Mouse (Mus musculus): Measurements from ENCODE around the gene Krcc1. TPM values are rescaled to one million over a fixed set of nuclear protein-coding genes. Genes with fewer than 3 reads are reported as not detected.

Gene Krcc1
- polyA plus RNA-seq, 1 experiment from 2014 or later, result 72.3 TPM

DNA sequence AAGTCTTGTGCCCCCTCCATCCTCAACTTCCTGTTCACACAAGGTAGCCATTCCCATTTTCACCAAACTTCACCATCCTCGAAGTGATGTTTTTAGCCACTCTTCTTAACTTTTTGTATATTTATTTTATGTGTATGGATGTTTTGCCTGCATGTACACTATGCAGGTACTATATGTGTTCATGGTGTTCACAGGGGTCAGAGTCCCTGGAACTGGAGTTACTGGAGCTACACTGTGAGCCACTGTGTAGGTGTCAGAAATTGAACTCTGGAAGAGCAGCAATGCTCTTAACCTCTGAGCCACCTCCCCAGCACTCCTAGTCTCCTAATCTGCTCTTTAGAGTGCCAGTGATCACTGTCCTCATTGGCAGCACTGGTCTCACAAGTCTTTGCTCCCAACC lies 23.1 kb upstream of the Krcc1 start:
- H3K36me3 ChIP-seq (ENCODE audit: insufficient read depth, low read length), result no peaks in the 10 kb centered on the region
- no peaks in the 10 kb centered on the region for H3K4me1 ChIP-seq (ENCODE audit: insufficient read depth, low read depth, low read length)
- no peak overlapping the region for H3K4me2 ChIP-seq (replicated peaks; ENCODE audit: low read depth, low read length)
- H3K27me3 ChIP-seq (replicated peaks; ENCODE audit: insufficient read depth, low read length), result no peaks in the 10 kb centered on the region
- H3K9me3 ChIP-seq (ENCODE audit: low read length), result no peaks in the 10 kb centered on the region
- DNase-seq (ENCODE audit: low spot score) (no peak), ATAC-seq (no peak)
- TF ChIP-seq EP300 (IDR thresholded peaks at IDR 0.05), result no peak
- TF ChIP-seq CTCF (IDR thresholded peaks at IDR 0.05), result no peak
- no peak overlapping the region for H3K27ac ChIP-seq (ENCODE audit: low read length)
- H3K4me3 ChIP-seq (ENCODE audit: low read depth, low read length), result no peak overlapping the region
- no peak overlapping the region for H3K9ac ChIP-seq (replicated peaks; ENCODE audit: low read depth)
- 89% methylated on average over 1 of the region's 1 CpGs for WGBS

DNA sequence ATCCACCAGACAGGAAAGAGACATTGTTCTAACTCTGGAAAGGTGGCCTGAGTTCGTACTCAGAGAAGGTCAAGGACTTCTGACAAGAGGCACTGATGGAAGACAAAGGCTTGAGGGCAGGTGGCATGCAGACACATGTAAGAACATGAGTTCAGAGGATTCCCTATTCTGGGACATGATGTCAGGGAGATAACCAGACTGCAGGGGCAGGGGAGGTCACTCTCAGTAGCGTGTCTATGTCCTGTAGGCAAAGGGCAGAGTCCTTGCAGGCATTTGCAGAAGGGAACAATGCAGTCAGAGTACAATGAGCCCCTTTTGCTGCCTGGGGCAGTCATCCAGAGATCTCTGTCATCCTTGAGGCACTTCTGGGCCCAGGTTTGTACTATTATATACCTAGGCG lies 21.9 kb upstream of the Krcc1 start:
- H3K4me1 ChIP-seq (ENCODE audit: insufficient read depth, low read depth, low read length), result no peaks in the 10 kb centered on the region
- DNase-seq (ENCODE audit: low spot score) (no peak), ATAC-seq (no peak)
- H3K27me3 ChIP-seq (replicated peaks; ENCODE audit: insufficient read depth, low read length), result no peaks in the 10 kb centered on the region
- no peak overlapping the region for H3K9ac ChIP-seq (replicated peaks; ENCODE audit: low read depth)
- H3K4me2 ChIP-seq (replicated peaks; ENCODE audit: low read depth, low read length), result no peak overlapping the region
- no peaks in the 10 kb centered on the region for H3K9me3 ChIP-seq (ENCODE audit: low read length)
- no peak overlapping the region for H3K27ac ChIP-seq (ENCODE audit: low read length)
- TF ChIP-seq EP300 (IDR thresholded peaks at IDR 0.05) (no peak), CTCF (IDR thresholded peaks at IDR 0.05) (no peak)
- no peak overlapping the region for H3K4me3 ChIP-seq (ENCODE audit: low read depth, low read length)
- 50% methylated on average over 3 of the region's 3 CpGs for WGBS
- H3K36me3 ChIP-seq (ENCODE audit: insufficient read depth, low read length), result no peaks in the 10 kb centered on the region

DNA sequence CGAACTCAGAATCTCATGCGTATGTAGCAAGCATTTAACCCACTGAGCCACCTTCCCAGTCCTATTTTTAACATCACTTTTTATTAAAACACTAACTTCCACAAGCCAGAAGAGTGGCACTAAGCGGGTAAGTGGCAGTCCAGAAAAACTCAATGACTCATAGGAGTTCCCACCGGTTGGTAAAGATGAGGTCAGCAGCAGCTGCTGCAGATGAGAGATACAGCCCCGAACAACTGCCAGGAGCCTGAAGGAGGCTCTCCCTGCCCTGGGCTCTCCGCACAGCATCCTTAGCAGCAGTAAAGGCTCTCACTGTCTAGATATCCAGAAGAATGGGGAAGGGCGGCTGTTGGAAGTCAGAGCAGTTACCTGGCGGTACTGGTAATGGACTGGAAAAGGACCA lies 20.5 kb upstream of the Krcc1 start:
- WGBS, result 77% methylated on average over 8 of the region's 8 CpGs
- DNase-seq (ENCODE audit: low spot score) (no peak), ATAC-seq (no peak)
- H3K9ac ChIP-seq (replicated peaks; ENCODE audit: low read depth), result no peak overlapping the region
- no peak overlapping the region for H3K27ac ChIP-seq (ENCODE audit: low read length)
- H3K4me2 ChIP-seq (replicated peaks; ENCODE audit: low read depth, low read length), result no peak overlapping the region
- H3K9me3 ChIP-seq (ENCODE audit: low read length), result no peaks in the 10 kb centered on the region
- H3K36me3 ChIP-seq (ENCODE audit: insufficient read depth, low read length), result no peaks in the 10 kb centered on the region
- H3K27me3 ChIP-seq (replicated peaks; ENCODE audit: insufficient read depth, low read length), result no peaks in the 10 kb centered on the region
- no peaks in the 10 kb centered on the region for H3K4me1 ChIP-seq (ENCODE audit: insufficient read depth, low read depth, low read length)
- no peak overlapping the region for H3K4me3 ChIP-seq (ENCODE audit: low read depth, low read length)
- TF ChIP-seq EP300 (IDR thresholded peaks at IDR 0.05) (no peak), CTCF (IDR thresholded peaks at IDR 0.05) (no peak)

DNA sequence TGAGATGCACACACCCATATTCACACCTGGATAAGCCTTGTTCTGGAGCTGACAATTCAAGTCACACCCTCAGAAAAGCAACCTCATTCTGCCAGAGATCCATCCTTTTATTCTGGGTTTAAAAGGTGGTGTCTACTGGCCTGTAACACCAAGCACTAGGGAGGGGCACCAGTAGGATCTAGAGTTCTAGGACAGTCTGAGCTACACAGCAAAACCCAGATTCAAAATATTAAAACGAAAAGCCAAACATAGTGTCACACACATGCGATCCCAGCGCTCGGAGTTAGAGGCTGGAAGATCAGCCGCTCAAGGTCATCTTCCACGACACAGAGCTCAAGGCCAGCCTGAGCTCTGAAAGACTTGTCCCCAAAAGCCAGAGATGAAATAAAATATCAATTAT lies 17.0 kb upstream of the Krcc1 start:
- Histone ChIP-seq H3K27ac (ENCODE audit: low read length) (no peak overlapping the region), H3K27me3 (replicated peaks; ENCODE audit: insufficient read depth, low read length) (no peaks in the 10 kb centered on the region), H3K4me2 (replicated peaks; ENCODE audit: low read depth, low read length) (no peak overlapping the region), H3K36me3 (ENCODE audit: insufficient read depth, low read length) (no peaks in the 10 kb centered on the region), H3K9me3 (ENCODE audit: low read length) (no peaks in the 10 kb centered on the region), H3K4me3 (ENCODE audit: low read depth, low read length) (no peak overlapping the region), H3K9ac (replicated peaks; ENCODE audit: low read depth) (no peak overlapping the region), H3K4me1 (ENCODE audit: insufficient read depth, low read depth, low read length) (no peaks in the 10 kb centered on the region)
- DNase-seq (ENCODE audit: low spot score) (no peak), ATAC-seq (no peak)
- TF ChIP-seq CTCF (IDR thresholded peaks at IDR 0.05), result no peak
- no peak for TF ChIP-seq EP300 (IDR thresholded peaks at IDR 0.05)
- 85% methylated on average over 6 of the region's 6 CpGs for WGBS

DNA sequence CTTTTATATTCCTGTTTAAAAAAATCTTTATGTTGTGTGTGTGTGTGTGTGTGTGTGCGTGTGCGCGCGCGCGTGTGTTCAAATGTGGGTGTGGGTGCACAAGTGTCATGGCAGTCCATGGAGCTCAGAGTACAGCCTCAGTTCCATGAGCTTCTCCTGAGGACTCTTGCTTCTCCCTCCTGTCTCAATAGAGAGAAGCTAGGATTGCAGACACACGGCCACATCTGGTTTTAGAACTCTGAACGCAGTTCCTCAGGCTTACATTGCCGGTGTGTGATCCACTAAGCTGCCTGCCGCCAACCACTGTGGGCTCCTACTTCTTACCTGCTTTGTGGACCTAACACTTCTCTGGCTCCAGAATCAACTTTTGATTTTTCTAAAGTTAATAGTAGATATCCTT lies 15.3 kb upstream of the Krcc1 start:
- H3K4me1 ChIP-seq (ENCODE audit: insufficient read depth, low read depth, low read length), result no peaks in the 10 kb centered on the region
- H3K27me3 ChIP-seq (replicated peaks; ENCODE audit: insufficient read depth, low read length), result no peaks in the 10 kb centered on the region
- no peaks in the 10 kb centered on the region for H3K36me3 ChIP-seq (ENCODE audit: insufficient read depth, low read length)
- H3K9me3 ChIP-seq (ENCODE audit: low read length), result no peaks in the 10 kb centered on the region
- WGBS, result 93% methylated on average over 10 of the region's 10 CpGs
- DNase-seq (ENCODE audit: low spot score), result no peak
- no peak for ATAC-seq
- H3K9ac ChIP-seq (replicated peaks; ENCODE audit: low read depth), result no peak overlapping the region
- no peak overlapping the region for H3K27ac ChIP-seq (ENCODE audit: low read length)
- TF ChIP-seq CTCF (IDR thresholded peaks at IDR 0.05) (no peak), EP300 (IDR thresholded peaks at IDR 0.05) (no peak)
- H3K4me2 ChIP-seq (replicated peaks; ENCODE audit: low read depth, low read length), result no peak overlapping the region
- H3K4me3 ChIP-seq (ENCODE audit: low read depth, low read length), result no peak overlapping the region

DNA sequence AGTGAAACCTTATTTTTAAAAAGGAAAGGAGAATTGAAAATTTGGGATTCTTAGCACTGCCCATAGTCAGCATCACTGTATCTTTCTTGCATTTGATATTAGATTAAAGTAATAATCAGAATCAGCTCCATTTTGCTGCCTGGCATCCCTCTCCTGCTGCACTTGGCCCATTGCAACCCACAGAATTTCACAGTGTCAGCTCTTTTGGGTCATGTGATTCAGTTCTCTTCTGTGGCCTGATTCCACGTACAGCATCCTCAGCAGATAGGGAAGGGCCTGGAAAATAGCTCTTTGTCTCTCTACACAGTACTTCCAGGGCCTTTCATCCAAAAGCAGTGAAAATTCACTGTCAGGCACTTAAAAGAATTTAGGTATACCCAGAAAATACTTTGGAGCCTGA lies 14.1 kb upstream of the Krcc1 start:
- 50% methylated on average over 1 of the region's 1 CpGs for WGBS

DNA sequence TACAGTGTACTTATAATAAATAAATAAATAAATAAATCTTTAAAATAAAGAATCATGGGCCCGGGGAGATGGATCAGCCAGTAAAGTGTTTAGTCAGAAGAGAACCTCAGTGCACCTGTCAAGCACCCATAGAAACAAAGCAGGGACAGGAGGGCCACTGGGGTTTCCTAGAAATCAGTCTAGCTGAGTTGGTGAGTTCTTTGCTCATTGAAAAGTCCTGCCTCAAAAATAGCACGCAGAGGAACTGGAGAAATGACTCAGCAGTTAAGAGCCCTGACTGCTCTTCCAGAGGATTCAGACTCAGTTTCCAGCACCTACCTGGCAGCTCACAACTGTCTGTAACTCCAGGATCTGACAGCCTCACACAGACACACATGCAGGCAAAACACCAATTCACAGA lies 12.9 kb upstream of the Krcc1 start:
- no peaks in the 10 kb centered on the region for H3K36me3 ChIP-seq (ENCODE audit: insufficient read depth, low read length)
- 69% methylated on average over 2 of the region's 2 CpGs for WGBS
- no peak for ATAC-seq
- no peak overlapping the region for H3K4me3 ChIP-seq (ENCODE audit: low read depth, low read length)
- no peak overlapping the region for H3K4me2 ChIP-seq (replicated peaks; ENCODE audit: low read depth, low read length)
- no peak overlapping the region for H3K9ac ChIP-seq (replicated peaks; ENCODE audit: low read depth)
- H3K9me3 ChIP-seq (ENCODE audit: low read length), result no peaks in the 10 kb centered on the region
- no peak for DNase-seq (ENCODE audit: low spot score)
- TF ChIP-seq EP300 (IDR thresholded peaks at IDR 0.05), result no peak
- no peak for TF ChIP-seq CTCF (IDR thresholded peaks at IDR 0.05)
- no peak overlapping the region for H3K27ac ChIP-seq (ENCODE audit: low read length)
- H3K27me3 ChIP-seq (replicated peaks; ENCODE audit: insufficient read depth, low read length), result no peaks in the 10 kb centered on the region
- H3K4me1 ChIP-seq (ENCODE audit: insufficient read depth, low read depth, low read length), result no peaks in the 10 kb centered on the region

More for the DNA sequence above, 14.1 kb upstream of the Krcc1 start:
- no peaks in the 10 kb centered on the region for H3K9me3 ChIP-seq (ENCODE audit: low read length)
- ATAC-seq (no peak), DNase-seq (ENCODE audit: low spot score) (no peak)
- H3K27ac ChIP-seq (ENCODE audit: low read length), result no peak overlapping the region
- H3K9ac ChIP-seq (replicated peaks; ENCODE audit: low read depth), result no peak overlapping the region
- TF ChIP-seq CTCF (IDR thresholded peaks at IDR 0.05), result no peak
- H3K27me3 ChIP-seq (replicated peaks; ENCODE audit: insufficient read depth, low read length), result no peaks in the 10 kb centered on the region
- H3K4me1 ChIP-seq (ENCODE audit: insufficient read depth, low read depth, low read length), result no peaks in the 10 kb centered on the region
- no peaks in the 10 kb centered on the region for H3K36me3 ChIP-seq (ENCODE audit: insufficient read depth, low read length)
- no peak overlapping the region for H3K4me2 ChIP-seq (replicated peaks; ENCODE audit: low read depth, low read length)
- no peak overlapping the region for H3K4me3 ChIP-seq (ENCODE audit: low read depth, low read length)

Data from lung, postnatal 0 days (tissue).